Mouse (Mus musculus): ENCODE data around the gene Lmcd1. TPM values are rescaled to one million over a fixed set of nuclear protein-coding genes. Genes with fewer than 3 reads are reported as not detected.

The Lmcd1 gene
- polyA plus RNA-seq, 1 experiment from 2014 or later = 36.7 TPM

GRCm38 (mm10) chr6:112320679-112321078 is 47.1 kb downstream of the Lmcd1 start:
- 53% methylated on average over 5 of the region's 5 CpGs for WGBS (ENCODE audit: insufficient replicate concordance)
- no peak overlapping the region for H3K27ac ChIP-seq (ENCODE audit: low read depth, low read length)
- H3K9me3 ChIP-seq (replicated peaks; ENCODE audit: control insufficient read depth, low read length) = no peaks in the 10 kb centered on the region
- peaks cover 7% of the 10 kb centered on the region; the same call in 1 of the 2 replicates for H3K36me3 ChIP-seq (ENCODE audit: control insufficient read depth, insufficient read depth, low read length)
- H3K4me1 ChIP-seq (ENCODE audit: control insufficient read depth, insufficient read depth, low read length) = no peaks in the 10 kb centered on the region
- no peak overlapping the region for H3K9ac ChIP-seq (ENCODE audit: low read depth, low read length)
- no peak for ATAC-seq (replicated peaks; ENCODE audit: insufficient number of reproducible peaks, low FRiP score, low TSS enrichment)
- no peak overlapping the region for H3K4me3 ChIP-seq (ENCODE audit: low read depth, low read length)
- no peaks in the 10 kb centered on the region for H3K27me3 ChIP-seq (ENCODE audit: control insufficient read depth, insufficient read depth, low read length)
- no peak overlapping the region for H3K4me2 ChIP-seq

GRCm38 (mm10) chr6:112322916-112323315 is 49.4 kb downstream of the Lmcd1 start:
- no peaks in the 10 kb centered on the region for H3K4me1 ChIP-seq (ENCODE audit: control insufficient read depth, insufficient read depth, low read length)
- no peak overlapping the region for H3K4me3 ChIP-seq (ENCODE audit: low read depth, low read length)
- H3K27ac ChIP-seq (ENCODE audit: low read depth, low read length) = no peak overlapping the region
- H3K36me3 ChIP-seq (ENCODE audit: control insufficient read depth, insufficient read depth, low read length) = no peaks in the 10 kb centered on the region
- 76% methylated on average over 5 of the region's 5 CpGs for WGBS (ENCODE audit: insufficient replicate concordance)
- no peaks in the 10 kb centered on the region for H3K27me3 ChIP-seq (ENCODE audit: control insufficient read depth, insufficient read depth, low read length)
- ATAC-seq (replicated peaks; ENCODE audit: insufficient number of reproducible peaks, low FRiP score, low TSS enrichment) = no peak
- H3K4me2 ChIP-seq = no peak overlapping the region
- no peaks in the 10 kb centered on the region for H3K9me3 ChIP-seq (replicated peaks; ENCODE audit: control insufficient read depth, low read length)
- no peak overlapping the region for H3K9ac ChIP-seq (ENCODE audit: low read depth, low read length)

- ATAC-seq (replicated peaks; ENCODE audit: insufficient number of reproducible peaks, low FRiP score, low TSS enrichment) = no peak
- H3K36me3 ChIP-seq (ENCODE audit: control insufficient read depth, insufficient read depth, low read length) = no peaks in the 10 kb centered on the region
- no peaks in the 10 kb centered on the region for H3K27me3 ChIP-seq (ENCODE audit: control insufficient read depth, insufficient read depth, low read length)
- no peak overlapping the region for H3K9ac ChIP-seq (ENCODE audit: low read depth, low read length)
- 91% methylated on average over 3 of the region's 3 CpGs for WGBS (ENCODE audit: insufficient replicate concordance)
- H3K4me2 ChIP-seq = no peak overlapping the region
- H3K4me1 ChIP-seq (ENCODE audit: control insufficient read depth, insufficient read depth, low read length) = no peaks in the 10 kb centered on the region
- H3K4me3 ChIP-seq (ENCODE audit: low read depth, low read length) = no peak overlapping the region
- no peaks in the 10 kb centered on the region for H3K9me3 ChIP-seq (replicated peaks; ENCODE audit: control insufficient read depth, low read length)
- H3K27ac ChIP-seq (ENCODE audit: low read depth, low read length) = no peak overlapping the region
Measured at GRCm38 (mm10) chr6:112325213-112325612, 51.7 kb downstream of the Lmcd1 start.

GRCm38 (mm10) chr6:112327793-112328192 is 54.2 kb downstream of the Lmcd1 start:
- no peaks in the 10 kb centered on the region for H3K36me3 ChIP-seq (ENCODE audit: control insufficient read depth, insufficient read depth, low read length)
- no peak for ATAC-seq (replicated peaks; ENCODE audit: insufficient number of reproducible peaks, low FRiP score, low TSS enrichment)

GRCm38 (mm10) chr6:112330520-112331222 is 57.1 kb downstream of the Lmcd1 start:
- no peak for ATAC-seq (replicated peaks; ENCODE audit: insufficient number of reproducible peaks, low FRiP score, low TSS enrichment)
- Histone ChIP-seq H3K27me3 (ENCODE audit: control insufficient read depth, insufficient read depth, low read length) (no peaks in the 10 kb centered on the region), H3K4me1 (ENCODE audit: control insufficient read depth, insufficient read depth, low read length) (no peaks in the 10 kb centered on the region), H3K9me3 (replicated peaks; ENCODE audit: control insufficient read depth, low read length) (no peaks in the 10 kb centered on the region), H3K9ac (ENCODE audit: low read depth, low read length) (no peak overlapping the region), H3K27ac (ENCODE audit: low read depth, low read length) (no peak overlapping the region), H3K4me3 (ENCODE audit: low read depth, low read length) (no peak overlapping the region), H3K36me3 (ENCODE audit: control insufficient read depth, insufficient read depth, low read length) (no peaks in the 10 kb centered on the region), H3K4me2 (no peak overlapping the region)
- 85% methylated on average over 5 of the region's 5 CpGs for whole genome bisulfite sequencing (ENCODE audit: insufficient replicate concordance)

More at GRCm38 (mm10) chr6:112327793-112328192, 54.2 kb downstream of the Lmcd1 start:
- no peak overlapping the region for H3K27ac ChIP-seq (ENCODE audit: low read depth, low read length)
- H3K9ac ChIP-seq (ENCODE audit: low read depth, low read length) = no peak overlapping the region
- no peaks in the 10 kb centered on the region for H3K4me1 ChIP-seq (ENCODE audit: control insufficient read depth, insufficient read depth, low read length)
- WGBS (ENCODE audit: insufficient replicate concordance) = 57% methylated on average over 5 of the region's 5 CpGs
- H3K4me3 ChIP-seq (ENCODE audit: low read depth, low read length) = no peak overlapping the region
- no peak overlapping the region for H3K4me2 ChIP-seq
- H3K9me3 ChIP-seq (replicated peaks; ENCODE audit: control insufficient read depth, low read length) = no peaks in the 10 kb centered on the region
- no peaks in the 10 kb centered on the region for H3K27me3 ChIP-seq (ENCODE audit: control insufficient read depth, insufficient read depth, low read length)

- no peak for ATAC-seq (replicated peaks; ENCODE audit: insufficient number of reproducible peaks, low FRiP score, low TSS enrichment)
- Histone ChIP-seq H3K27ac (ENCODE audit: low read depth, low read length) (no peak overlapping the region), H3K36me3 (ENCODE audit: control insufficient read depth, insufficient read depth, low read length) (no peaks in the 10 kb centered on the region), H3K4me2 (no peak overlapping the region), H3K9ac (ENCODE audit: low read depth, low read length) (no peak overlapping the region), H3K27me3 (ENCODE audit: control insufficient read depth, insufficient read depth, low read length) (no peaks in the 10 kb centered on the region), H3K9me3 (replicated peaks; ENCODE audit: control insufficient read depth, low read length) (no peaks in the 10 kb centered on the region), H3K4me3 (ENCODE audit: low read depth, low read length) (no peak overlapping the region), H3K4me1 (ENCODE audit: control insufficient read depth, insufficient read depth, low read length) (no peaks in the 10 kb centered on the region)
- WGBS (ENCODE audit: insufficient replicate concordance) = 76% methylated on average over 6 of the region's 6 CpGs
Measured at GRCm38 (mm10) chr6:112331223-112331598, 57.7 kb downstream of the Lmcd1 start.

- Histone ChIP-seq H3K27me3 (ENCODE audit: control insufficient read depth, insufficient read depth, low read length) (no peaks in the 10 kb centered on the region), H3K9ac (ENCODE audit: low read depth, low read length) (no peak overlapping the region), H3K4me3 (ENCODE audit: low read depth, low read length) (no peak overlapping the region), H3K27ac (ENCODE audit: low read depth, low read length) (no peak overlapping the region), H3K4me2 (no peak overlapping the region), H3K9me3 (replicated peaks; ENCODE audit: control insufficient read depth, low read length) (no peaks in the 10 kb centered on the region), H3K36me3 (ENCODE audit: control insufficient read depth, insufficient read depth, low read length) (no peaks in the 10 kb centered on the region), H3K4me1 (ENCODE audit: control insufficient read depth, insufficient read depth, low read length) (no peaks in the 10 kb centered on the region)
- 66% methylated on average over 5 of the region's 5 CpGs for WGBS (ENCODE audit: insufficient replicate concordance)
- no peak for ATAC-seq (replicated peaks; ENCODE audit: insufficient number of reproducible peaks, low FRiP score, low TSS enrichment)
Measured at GRCm38 (mm10) chr6:112333930-112334329, 60.4 kb downstream of the Lmcd1 start.

- WGBS (ENCODE audit: insufficient replicate concordance) = 79% methylated on average over 6 of the region's 6 CpGs
- Histone ChIP-seq H3K27me3 (ENCODE audit: control insufficient read depth, insufficient read depth, low read length) (no peaks in the 10 kb centered on the region), H3K4me2 (no peak overlapping the region), H3K9me3 (replicated peaks; ENCODE audit: control insufficient read depth, low read length) (no peaks in the 10 kb centered on the region), H3K27ac (ENCODE audit: low read depth, low read length) (no peak overlapping the region), H3K4me1 (ENCODE audit: control insufficient read depth, insufficient read depth, low read length) (no peaks in the 10 kb centered on the region), H3K4me3 (ENCODE audit: low read depth, low read length) (no peak overlapping the region), H3K9ac (ENCODE audit: low read depth, low read length) (no peak overlapping the region), H3K36me3 (ENCODE audit: control insufficient read depth, insufficient read depth, low read length) (no peaks in the 10 kb centered on the region)
- ATAC-seq (replicated peaks; ENCODE audit: insufficient number of reproducible peaks, low FRiP score, low TSS enrichment) = no peak
Measured at GRCm38 (mm10) chr6:112337667-112338066, 64.1 kb downstream of the Lmcd1 start.

GRCm38 (mm10) chr6:112339016-112339415 is 65.5 kb downstream of the Lmcd1 start:
- Histone ChIP-seq H3K36me3 (ENCODE audit: control insufficient read depth, insufficient read depth, low read length) (no peaks in the 10 kb centered on the region), H3K4me2 (no peak overlapping the region), H3K9ac (ENCODE audit: low read depth, low read length) (no peak overlapping the region), H3K4me1 (ENCODE audit: control insufficient read depth, insufficient read depth, low read length) (no peaks in the 10 kb centered on the region), H3K9me3 (replicated peaks; ENCODE audit: control insufficient read depth, low read length) (no peaks in the 10 kb centered on the region), H3K4me3 (ENCODE audit: low read depth, low read length) (no peak overlapping the region), H3K27ac (ENCODE audit: low read depth, low read length) (no peak overlapping the region), H3K27me3 (ENCODE audit: control insufficient read depth, insufficient read depth, low read length) (no peaks in the 10 kb centered on the region)
- ATAC-seq (replicated peaks; ENCODE audit: insufficient number of reproducible peaks, low FRiP score, low TSS enrichment) = no peak
- WGBS (ENCODE audit: insufficient replicate concordance) = 80% methylated on average over 4 of the region's 4 CpGs
